Mouse (Mus musculus): ENCODE measurements around the gene Olfr67.
"Not testable (repeated sequence)": the region's sequence is repeated elsewhere in the genome, so short reads cannot be mapped to it uniquely, and the experiment has no call there.

GRCm38 (mm10) chr7:103813152-103813551, 21.5 kb upstream of the Olfr67 start:
- not testable (repeated sequence) for TF ChIP-seq CTCF (IDR thresholded peaks at IDR 0.05; ENCODE audit: low read depth, low read length); POLR2A (IDR thresholded peaks at IDR 0.05; ENCODE audit: insufficient read depth, low read length); EP300 (IDR thresholded peaks at IDR 0.05; ENCODE audit: insufficient read depth, low read depth, low read length)
